Mouse (Mus musculus): ENCODE measurements at regions not wholly inside any gene's neighbourhood (a gene's known extent, or its start where the extent isn't known, plus 50 kb on each side); places are given as distances from the start of the nearest gene placed in this dataset.
"Not testable (repeated sequence)": the region's sequence is repeated elsewhere in the genome, so short reads cannot be mapped to it uniquely, and the experiment has no call there.

DNA sequence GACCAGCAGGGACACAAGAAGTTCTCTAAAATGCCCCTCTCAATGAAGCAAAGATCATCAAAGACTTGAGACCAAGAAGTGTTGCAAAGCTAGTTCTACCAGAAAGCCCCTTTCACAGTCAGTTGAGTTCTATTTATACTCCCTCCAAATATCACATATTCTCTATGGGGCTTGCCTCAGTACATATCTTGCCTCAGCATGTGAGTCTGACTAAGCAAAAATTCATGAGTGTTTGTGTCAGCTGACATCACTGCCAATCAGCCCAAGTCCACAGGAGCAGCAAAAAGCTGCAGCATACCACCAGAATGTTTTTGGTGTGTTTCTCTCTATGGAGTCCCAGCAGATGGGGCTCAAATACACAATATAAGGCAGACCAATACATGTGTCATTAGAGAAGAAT is 631.6 kb downstream of the Rpia start:
- DNase-seq (ENCODE audit: low read depth, low spot score), result no peak

DNA sequence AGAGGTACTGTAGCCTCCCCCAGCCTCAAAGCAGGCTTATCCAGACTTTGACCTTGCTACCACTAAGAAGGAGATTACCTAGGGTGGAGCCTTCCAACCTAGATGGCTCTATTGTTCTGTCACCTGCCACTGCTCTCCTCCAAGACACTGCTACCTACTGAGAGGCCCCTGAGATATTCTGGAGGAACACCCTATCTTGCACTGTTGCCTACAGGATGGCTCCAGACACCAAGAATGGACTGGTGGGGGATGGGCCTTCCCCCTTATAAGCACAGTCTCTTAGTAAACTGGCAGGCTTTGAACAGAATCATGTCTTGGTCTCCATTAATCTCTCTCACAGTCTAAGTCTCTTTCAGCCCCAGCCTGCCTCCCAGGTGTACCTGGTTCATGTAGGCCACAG is 636.3 kb downstream of the Rpia start:
- DNase-seq (ENCODE audit: low read depth, low spot score), result not testable (repeated sequence)

DNA sequence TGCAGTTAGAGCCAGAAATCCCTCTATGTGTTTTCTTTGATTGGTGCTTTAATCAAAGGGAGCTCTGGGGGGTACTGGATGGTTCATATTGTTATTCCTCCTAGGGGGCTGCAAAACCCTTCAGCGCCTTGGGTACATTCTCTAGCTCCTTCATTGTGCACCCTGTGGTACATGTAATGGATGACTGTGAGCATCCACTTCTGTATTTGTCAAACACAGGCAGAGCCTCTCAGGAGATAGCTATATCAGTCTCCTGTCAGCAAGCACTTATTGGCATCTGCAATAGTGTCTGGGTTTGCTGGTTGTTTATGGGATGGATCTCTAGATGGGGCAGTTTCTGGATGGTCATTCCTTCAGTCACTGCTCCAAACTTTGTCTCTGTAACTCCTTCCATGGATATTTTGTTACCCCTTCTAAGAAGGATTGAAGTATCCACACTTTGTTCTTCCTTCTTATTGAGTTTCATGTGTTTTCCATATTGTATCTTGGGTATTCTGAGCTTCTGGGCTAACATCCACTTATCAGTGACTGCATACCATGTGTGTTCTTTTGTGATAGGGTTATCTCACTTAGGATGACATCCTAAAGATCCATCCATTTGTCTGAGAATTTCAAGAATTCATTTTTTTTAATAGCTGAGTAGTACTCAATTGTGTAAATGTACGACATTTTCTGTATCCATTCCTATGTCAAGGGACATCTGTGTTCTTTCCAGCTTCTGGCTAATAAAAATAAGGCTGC is 640.8 kb downstream of the Rpia start:
- DNase-seq (ENCODE audit: low read depth, low spot score), result not testable (repeated sequence)

DNA sequence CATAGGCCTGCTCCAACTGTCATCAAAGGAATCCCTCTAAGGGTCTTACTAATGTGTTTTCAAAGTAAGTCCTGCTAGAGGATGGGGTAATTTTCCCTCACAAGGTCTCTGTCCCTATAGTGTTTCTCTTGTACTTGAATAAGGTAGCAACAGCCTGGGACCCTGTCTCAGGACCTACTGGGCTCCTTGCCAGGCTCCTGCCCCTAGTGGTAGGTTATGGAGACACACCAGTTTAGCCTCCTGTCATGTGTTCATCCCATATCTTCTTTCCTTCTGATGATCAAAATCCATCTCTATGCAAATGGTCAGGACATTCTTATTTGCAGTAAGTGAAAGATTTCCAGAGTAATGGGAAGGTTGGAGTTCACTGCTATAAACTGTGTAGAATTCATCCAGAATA is 645.0 kb downstream of the Rpia start:
- no peak for DNase-seq (ENCODE audit: low read depth, low spot score)

DNA sequence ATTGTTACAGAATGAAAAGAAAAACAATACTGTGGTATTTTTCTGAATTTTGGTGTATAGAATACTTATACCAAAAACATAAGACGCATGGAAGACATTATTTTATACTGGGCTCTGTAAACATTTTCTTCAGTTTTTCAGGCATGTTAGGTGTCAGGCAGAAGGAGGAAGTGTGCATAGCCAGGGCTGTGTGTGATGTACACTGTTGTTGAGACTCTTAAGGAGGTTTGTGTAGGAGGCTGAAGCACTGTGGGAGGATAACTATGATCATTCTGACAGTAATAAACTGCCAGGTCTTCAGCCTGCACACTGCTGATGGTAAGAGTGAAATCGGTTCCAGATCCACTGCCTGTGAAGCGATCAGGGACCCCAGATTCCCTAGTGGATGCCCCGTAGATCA is 648.7 kb downstream of the Rpia start:
- not testable (repeated sequence) for DNase-seq (ENCODE audit: low read depth, low spot score)

DNA sequence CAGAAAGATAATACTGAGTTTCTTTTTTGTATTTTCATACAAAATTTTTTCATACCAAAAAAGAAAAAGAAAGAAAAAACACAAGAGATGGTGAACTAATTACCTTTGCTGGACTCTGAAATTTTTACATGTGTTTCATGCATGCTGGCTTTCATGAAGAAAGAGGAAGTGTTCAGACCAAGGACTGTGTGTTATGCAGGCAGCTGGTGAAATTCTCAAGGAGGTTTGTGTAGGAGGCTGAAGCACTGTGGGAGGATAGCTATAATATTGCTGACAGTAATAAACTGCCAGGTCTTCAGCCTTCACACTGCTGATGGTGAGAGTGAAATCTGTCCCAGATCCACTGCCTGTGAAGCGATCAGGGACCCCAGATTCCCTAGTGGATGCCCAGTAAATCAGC is 675.2 kb downstream of the Rpia start:
- DNase-seq (ENCODE audit: low read depth, low spot score), result no peak

DNA sequence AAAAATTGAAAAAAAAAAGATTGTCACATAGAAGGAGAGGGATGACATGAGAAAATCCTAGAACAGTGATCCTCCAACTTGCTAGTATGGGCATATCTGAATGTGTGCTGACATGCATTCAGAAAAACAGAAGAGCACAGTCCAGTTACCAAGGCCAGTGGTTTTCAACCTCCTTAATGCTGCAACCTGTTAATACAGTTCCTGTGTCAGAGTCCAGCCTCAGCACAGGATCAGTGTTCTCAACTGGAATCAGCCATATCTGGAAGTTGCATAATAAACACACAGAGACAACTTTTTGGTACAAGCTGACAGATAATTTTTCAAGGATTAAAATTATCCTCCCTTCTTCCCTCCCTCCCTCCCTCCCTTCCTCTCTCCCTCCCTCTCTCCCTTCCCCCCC is 680.1 kb downstream of the Rpia start:
- no peak for DNase-seq (ENCODE audit: low read depth, low spot score)

DNA sequence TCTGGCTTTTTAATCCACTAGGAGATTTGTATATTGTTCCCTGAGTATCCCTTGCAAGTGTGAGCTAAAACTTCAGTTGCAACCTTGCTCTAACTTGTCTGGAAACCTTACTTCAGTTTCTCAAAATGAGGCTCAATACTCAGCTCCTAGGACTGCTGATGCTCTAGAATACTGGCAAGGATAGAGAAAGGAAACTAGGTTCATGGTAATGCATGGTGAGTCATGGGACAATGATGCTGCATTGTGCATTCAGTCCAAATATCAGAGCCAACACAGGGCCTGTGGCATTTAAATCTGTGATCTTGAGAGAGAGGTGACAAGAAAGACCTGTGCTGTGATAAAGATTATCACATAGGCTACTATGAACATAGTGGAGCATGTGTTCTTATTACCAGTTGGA is 682.6 kb downstream of the Rpia start:
- not testable (repeated sequence) for DNase-seq (ENCODE audit: low read depth, low spot score)

DNA sequence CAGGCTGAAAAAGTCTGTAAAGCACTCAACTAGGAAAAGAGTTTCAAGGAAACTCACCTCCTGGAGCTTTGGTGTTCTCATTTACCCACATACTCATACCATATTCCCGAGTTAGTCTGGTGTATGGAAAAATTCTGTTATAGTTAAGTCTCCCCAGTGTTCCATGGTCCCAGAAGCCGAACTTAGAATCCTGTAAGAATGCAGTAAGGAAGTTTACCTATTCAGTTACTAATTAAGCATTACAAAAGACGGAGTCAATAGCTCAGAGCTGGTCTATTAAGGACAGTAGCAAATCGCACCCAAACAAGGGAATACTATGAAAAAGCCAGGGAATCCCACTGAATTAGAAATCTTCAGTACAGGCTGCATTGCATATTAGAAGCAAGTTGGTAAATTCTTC is 688.3 kb downstream of the Rpia start:
- DNase-seq (ENCODE audit: low read depth, low spot score), result no peak

DNA sequence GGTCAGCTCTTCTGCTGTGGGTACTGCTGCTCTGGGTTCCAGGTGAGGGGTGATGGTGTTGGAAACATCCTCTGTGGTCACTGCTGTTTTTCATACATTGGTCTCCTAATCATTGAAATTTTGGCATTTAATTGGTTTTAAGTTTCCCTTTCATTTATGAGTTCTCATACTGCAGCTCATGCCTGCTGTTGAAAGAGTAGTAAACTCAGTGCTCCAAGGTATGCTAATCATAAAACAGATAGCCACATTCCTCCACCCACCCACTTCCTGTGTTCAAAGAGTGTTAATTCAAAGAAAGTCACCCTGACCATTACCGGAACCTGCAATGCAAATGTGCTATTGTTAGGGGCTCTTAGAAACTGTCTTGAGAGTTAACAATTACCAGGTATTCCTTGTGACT is 688.9 kb downstream of the Rpia start:
- DNase-seq (ENCODE audit: low read depth, low spot score), result not testable (repeated sequence)

DNA sequence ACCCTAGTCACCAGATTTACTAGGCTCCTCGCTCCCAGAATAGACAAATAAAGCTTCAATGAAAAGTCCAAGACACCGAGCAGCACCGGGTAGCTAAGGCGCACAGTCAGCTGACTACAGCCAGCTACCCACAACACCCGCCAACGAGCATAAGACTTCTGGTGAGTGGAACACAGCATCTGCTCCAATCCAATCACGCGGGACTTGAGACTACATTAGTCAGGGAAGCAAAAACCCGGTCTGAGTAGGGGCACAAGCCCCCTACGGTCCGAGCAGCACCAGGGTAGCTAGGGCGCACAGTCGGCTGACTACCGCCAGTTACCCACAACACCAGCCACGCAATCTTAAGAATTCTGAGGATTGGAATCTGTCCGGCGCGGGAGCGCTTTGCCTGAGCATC is 704.0 kb downstream of the Rpia start:
- DNase-seq (ENCODE audit: low read depth, low spot score), result no peak

DNA sequence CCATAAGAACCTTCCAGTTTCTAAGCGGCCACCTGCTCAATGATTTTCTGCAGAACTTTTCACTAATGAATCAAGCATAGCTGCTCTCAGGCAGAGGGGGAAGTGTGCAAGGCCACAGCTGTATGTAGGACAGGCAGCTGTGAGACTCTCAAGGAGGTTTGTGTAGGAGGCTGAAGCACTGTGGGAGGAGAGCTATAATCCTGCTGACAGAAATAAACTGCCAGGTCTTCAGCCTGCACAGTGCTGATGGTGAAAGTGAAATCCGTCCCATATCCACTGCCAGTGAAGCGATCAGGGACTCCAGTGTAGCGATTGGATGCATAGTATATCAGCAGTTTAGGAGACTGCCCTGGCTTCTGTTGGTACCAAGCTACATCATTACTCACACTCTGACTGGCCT is 718.2 kb downstream of the Rpia start:
- no peak for DNase-seq (ENCODE audit: low read depth, low spot score)

DNA sequence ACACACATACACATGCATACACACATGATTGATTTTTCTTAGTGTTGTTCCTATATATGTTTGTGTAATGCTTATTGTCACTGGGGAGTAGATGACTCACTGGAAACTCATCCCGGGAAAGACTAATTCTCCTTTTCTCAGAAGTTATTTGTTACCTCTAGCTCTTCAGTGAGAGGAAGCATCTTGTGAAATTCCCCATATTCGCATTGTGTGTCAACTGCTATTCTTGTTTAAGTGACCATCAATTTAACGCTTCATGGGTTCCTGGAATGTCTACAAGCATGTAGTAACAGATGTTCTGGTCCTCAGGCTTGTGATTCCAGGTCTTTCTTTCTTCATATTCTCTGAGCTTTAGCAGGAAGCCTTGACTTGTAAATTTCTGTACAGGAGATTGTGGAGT is 720.0 kb downstream of the Rpia start:
- no peak for DNase-seq (ENCODE audit: low read depth, low spot score)

DNA sequence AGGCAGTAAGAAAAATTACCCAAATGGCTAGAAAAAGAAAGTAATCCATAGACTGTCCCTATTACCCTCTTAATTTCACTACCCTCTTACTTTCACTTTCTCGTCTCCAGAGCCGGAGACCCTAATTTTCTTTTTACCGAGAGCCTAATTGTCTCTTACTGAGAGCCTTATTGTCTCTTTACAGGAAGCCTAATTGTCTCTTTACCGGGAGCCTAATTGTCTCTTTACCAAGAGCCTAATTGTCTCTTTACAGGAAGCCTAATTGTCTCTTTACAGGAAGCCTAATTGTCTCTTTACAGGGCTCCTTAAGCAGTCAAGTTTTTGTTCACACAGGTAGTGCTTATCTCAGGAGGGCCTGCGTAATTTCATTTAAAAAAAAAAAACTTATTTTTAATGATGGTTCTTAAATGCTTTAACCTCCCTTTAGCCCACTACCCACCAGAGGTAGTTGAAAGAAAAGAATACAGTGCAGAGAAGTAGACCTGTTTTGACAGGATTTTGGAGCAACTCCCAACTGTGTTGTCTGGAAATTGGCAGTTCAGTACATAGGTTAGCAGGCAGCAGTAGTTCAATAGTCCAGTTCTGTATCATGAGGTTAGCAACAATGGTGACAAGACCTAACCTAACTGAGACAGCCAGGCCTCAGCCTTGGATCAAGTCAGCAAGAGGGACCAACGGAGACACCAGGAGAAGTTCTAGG is 724.2 kb downstream of the Rpia start:
- no peak for DNase-seq (ENCODE audit: low read depth, low spot score)

DNA sequence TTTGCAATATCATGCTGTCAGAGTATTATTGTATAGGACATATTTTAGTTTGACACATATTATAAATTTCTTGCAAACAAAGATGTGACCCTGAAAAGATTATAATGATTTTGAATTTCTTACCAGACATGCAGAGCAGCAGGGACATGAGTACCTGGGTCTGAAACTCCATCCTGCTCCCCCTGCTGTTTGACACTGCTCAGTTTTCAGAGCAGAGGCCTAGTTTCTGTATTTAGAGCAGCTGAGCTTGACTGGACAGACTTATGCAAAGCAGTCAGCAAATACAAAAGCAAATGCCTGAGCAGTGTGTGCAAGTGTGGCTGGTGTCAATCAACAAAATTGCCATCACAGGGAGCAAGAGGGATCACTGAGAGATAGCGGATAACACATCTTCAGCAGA is 733.0 kb downstream of the Rpia start:
- DNase-seq (ENCODE audit: low read depth, low spot score), result no peak

DNA sequence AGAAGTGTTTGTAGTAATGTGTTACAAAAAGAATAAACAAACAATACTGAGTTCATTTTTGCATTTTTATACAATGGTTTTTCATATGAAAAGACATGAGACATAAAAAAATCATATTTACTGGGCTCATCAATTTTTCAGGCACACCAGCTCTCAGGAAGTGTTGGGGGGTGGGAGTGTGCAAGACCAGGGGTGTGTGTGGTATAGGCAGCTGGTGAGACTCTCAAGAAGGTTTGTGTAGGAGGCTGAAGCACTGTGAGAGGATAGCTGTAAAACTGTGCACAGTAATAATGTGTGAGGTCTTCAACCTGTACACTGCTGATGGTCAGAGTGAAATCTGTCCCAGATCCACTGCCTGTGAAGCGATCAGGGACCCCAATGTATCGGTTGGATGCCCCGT is 733.7 kb downstream of the Rpia start:
- DNase-seq (ENCODE audit: low read depth, low spot score), result no peak

DNA sequence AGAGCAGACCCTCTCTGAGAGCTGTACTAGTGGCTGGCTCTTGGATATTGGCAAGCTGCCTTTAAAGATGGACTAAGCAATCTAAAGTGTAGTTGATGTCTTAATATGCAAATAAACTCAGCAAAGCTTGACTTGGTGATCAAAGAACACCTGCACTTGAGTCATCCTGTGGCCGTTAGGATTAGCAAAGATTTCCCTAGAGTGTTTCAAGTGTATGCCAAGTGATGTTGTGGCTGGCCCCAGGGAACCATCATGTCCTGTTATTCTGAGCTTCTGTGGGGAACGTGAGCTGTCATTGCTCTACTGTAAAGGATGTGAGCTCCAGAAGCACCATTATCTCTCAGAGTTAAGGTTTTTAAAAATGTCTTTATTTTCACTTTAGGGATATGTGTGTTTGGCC is 751.1 kb downstream of the Rpia start:
- no peak for DNase-seq (ENCODE audit: low read depth, low spot score)

DNA sequence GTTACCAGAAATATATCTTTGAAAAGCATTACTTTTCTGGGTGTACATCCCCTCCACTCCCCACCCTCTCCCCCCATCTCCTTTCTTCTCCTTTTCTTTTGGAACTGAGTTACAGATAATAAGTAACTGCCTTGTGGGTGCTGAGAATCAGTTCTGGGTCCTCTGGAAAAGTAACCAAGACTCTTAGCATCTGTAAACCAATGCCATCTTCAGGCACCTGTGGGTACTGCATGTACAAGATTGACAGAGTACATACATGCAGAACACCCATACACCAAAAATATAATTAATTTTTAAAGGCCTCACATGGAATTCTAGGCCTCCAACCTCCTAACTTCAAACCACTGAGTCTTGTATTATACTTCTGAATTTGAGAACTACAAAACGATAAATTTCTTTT is 758.4 kb downstream of the Rpia start:
- DNase-seq (ENCODE audit: low read depth, low spot score), result peak; percentile 3

DNA sequence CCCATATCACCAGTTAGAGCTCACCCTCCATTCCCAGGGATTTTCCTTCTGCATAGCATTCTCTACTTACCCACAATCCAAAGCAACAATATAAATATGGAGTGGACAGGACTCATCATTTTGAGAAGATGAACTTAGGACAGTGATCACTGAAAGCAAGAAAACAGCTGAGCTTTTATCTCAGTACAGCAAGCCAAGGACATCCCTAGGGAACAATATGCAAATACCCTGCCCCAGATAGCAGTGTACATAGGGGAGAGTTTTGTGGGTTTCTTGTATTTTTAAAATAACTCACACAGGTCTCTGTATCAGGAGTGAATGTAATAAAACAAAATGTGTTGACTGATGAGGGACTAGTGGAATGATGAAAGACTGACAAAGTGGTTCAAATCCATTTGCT is 780.5 kb downstream of the Rpia start:
- no peak for DNase-seq (ENCODE audit: low read depth, low spot score)

Measured in mesoderm, embryonic 11.5 days (tissue).